Mouse (Mus musculus): ENCODE results near the gene Sgpp2. TPM values are rescaled to one million over a fixed set of nuclear protein-coding genes. Genes with fewer than 3 reads are reported as not detected.

The Sgpp2 gene
- polyA plus RNA-seq, 1 experiment: 0.02 TPM

DNA sequence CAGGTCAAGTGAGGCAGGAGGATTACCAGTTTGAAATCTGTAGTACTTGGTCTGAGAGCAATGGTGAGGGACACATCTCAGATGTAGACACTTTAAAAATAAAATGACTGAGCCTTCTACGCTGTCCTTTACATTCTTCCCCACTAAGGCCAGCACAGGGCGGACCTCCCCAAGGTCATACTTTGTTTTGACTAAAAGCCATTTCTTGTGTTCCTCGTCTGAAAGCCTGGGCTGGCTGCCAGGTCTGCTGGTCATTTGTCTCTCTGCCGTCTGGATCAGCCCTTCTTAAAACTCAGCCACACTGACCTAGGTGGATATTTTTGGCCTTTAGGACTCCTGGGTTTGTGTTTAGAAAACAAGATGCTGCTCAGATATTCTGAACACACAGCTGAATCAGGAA is 45.0 kb downstream of the Sgpp2 start:
- Histone ChIP-seq H3K36me3 (ENCODE audit: control insufficient read depth, insufficient read depth, low read length) (no peaks in the 10 kb centered on the region), H3K4me3 (ENCODE audit: extremely low read depth, insufficient read depth, insufficient read length) (no peak overlapping the region), H3K27me3 (ENCODE audit: control insufficient read depth, insufficient read depth, low read length) (no peaks in the 10 kb centered on the region), H3K27ac (ENCODE audit: insufficient read depth, low read length) (no peak overlapping the region), H3K4me1 (ENCODE audit: control insufficient read depth, insufficient read depth, insufficient read length) (no peaks in the 10 kb centered on the region)
- DNase-seq (ENCODE audit: low read depth in 1 of 2, low spot score in 2 of 2): no peak
- 59% methylated on average over 4 of the region's 4 CpGs for WGBS
- TF ChIP-seq POLR2A (IDR thresholded peaks at IDR 0.05; ENCODE audit: low read depth, low read length) (no peak), CTCF (IDR thresholded peaks at IDR 0.05; ENCODE audit: extremely low read depth, insufficient read depth, insufficient read length, insufficient replicate concordance) (no peak)

GRCm38 (mm10) chr1:78357415-78357814 is 47.3 kb downstream of the Sgpp2 start:
- Histone ChIP-seq H3K27ac (ENCODE audit: insufficient read depth, low read length) (no peak overlapping the region), H3K4me1 (ENCODE audit: control insufficient read depth, insufficient read depth, insufficient read length) (no peaks in the 10 kb centered on the region), H3K4me3 (ENCODE audit: extremely low read depth, insufficient read depth, insufficient read length) (no peak overlapping the region), H3K27me3 (ENCODE audit: control insufficient read depth, insufficient read depth, low read length) (no peaks in the 10 kb centered on the region), H3K36me3 (ENCODE audit: control insufficient read depth, insufficient read depth, low read length) (no peaks in the 10 kb centered on the region)
- no peak for DNase-seq (ENCODE audit: low read depth in 1 of 2, low spot score in 2 of 2)
- 83% methylated on average over 4 of the region's 4 CpGs for WGBS
- TF ChIP-seq POLR2A (IDR thresholded peaks at IDR 0.05; ENCODE audit: low read depth, low read length) (no peak), CTCF (IDR thresholded peaks at IDR 0.05; ENCODE audit: extremely low read depth, insufficient read depth, insufficient read length, insufficient replicate concordance) (no peak)

DNA sequence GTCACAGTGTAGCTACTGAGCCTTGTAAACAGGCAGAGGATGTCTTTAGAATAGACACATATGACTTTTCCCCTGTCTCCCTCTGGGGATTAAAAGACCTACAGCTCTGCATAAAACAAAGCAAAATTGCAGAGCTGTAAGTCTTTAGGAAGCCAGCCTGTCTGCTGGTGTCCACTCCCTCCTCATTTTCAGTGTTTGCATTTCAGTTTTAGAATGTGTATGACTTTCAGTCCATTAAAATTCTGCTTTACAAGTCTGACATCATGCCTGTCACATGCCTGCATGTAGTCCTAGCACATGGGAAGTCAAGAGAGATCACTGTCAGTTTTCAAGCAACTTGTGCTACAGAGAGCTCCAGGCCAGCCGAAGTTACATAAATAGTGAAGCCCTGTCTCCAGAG is 47.7 kb downstream of the Sgpp2 start:
- Histone ChIP-seq H3K27ac (ENCODE audit: insufficient read depth, low read length) (no peak overlapping the region), H3K4me1 (ENCODE audit: control insufficient read depth, insufficient read depth, insufficient read length) (no peaks in the 10 kb centered on the region), H3K36me3 (ENCODE audit: control insufficient read depth, insufficient read depth, low read length) (no peaks in the 10 kb centered on the region), H3K27me3 (ENCODE audit: control insufficient read depth, insufficient read depth, low read length) (no peaks in the 10 kb centered on the region), H3K4me3 (ENCODE audit: extremely low read depth, insufficient read depth, insufficient read length) (no peak overlapping the region)
- TF ChIP-seq POLR2A (IDR thresholded peaks at IDR 0.05; ENCODE audit: low read depth, low read length) (no peak), CTCF (IDR thresholded peaks at IDR 0.05; ENCODE audit: extremely low read depth, insufficient read depth, insufficient read length, insufficient replicate concordance) (no peak)
- no peak for DNase-seq (ENCODE audit: low read depth in 1 of 2, low spot score in 2 of 2)
- 88% methylated on average over 1 of the region's 1 CpGs for WGBS

- no peak for DNase-seq (ENCODE audit: low read depth in 1 of 2, low spot score in 2 of 2)
- H3K27ac ChIP-seq (ENCODE audit: insufficient read depth, low read length): no peak overlapping the region
- no peaks in the 10 kb centered on the region for H3K36me3 ChIP-seq (ENCODE audit: control insufficient read depth, insufficient read depth, low read length)
- H3K4me3 ChIP-seq (ENCODE audit: extremely low read depth, insufficient read depth, insufficient read length): no peak overlapping the region
- no peaks in the 10 kb centered on the region for H3K4me1 ChIP-seq (ENCODE audit: control insufficient read depth, insufficient read depth, insufficient read length)
- no peaks in the 10 kb centered on the region for H3K27me3 ChIP-seq (ENCODE audit: control insufficient read depth, insufficient read depth, low read length)
- 85% methylated on average over 13 of the region's 13 CpGs for WGBS
- TF ChIP-seq CTCF (IDR thresholded peaks at IDR 0.05; ENCODE audit: extremely low read depth, insufficient read depth, insufficient read length, insufficient replicate concordance): no peak
- no peak for TF ChIP-seq POLR2A (IDR thresholded peaks at IDR 0.05; ENCODE audit: low read depth, low read length)
These were observed 54.1 kb downstream of the Sgpp2 start for GRCm38 (mm10) chr1:78363965-78364889.

DNA sequence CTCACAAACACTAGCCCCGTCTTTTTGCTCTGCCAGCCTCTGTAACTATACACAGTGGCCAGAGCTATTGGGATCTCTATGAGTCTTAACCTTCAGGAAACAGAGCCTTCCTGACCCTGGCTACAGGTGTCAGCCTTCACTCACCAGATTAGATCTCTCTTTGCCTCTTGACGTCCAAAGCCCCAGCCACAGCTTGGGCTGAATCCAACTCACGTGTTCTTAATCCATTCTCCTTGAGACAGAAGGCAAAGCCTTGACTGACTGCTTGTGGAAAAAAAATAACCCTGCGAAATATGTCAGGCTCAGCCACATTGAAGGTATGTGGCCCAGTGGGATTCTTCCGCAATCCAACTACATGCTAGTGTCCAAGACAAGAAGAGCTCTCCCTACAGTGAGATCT is 57.7 kb downstream of the Sgpp2 start:
- Histone ChIP-seq H3K36me3 (ENCODE audit: control insufficient read depth, insufficient read depth, low read length) (no peaks in the 10 kb centered on the region), H3K27me3 (ENCODE audit: control insufficient read depth, insufficient read depth, low read length) (no peaks in the 10 kb centered on the region), H3K4me1 (ENCODE audit: control insufficient read depth, insufficient read depth, insufficient read length) (no peaks in the 10 kb centered on the region), H3K4me3 (ENCODE audit: extremely low read depth, insufficient read depth, insufficient read length) (no peak overlapping the region), H3K27ac (ENCODE audit: insufficient read depth, low read length) (no peak overlapping the region)
- TF ChIP-seq CTCF (IDR thresholded peaks at IDR 0.05; ENCODE audit: extremely low read depth, insufficient read depth, insufficient read length, insufficient replicate concordance) (no peak), POLR2A (IDR thresholded peaks at IDR 0.05; ENCODE audit: low read depth, low read length) (no peak)
- no peak for DNase-seq (ENCODE audit: low read depth in 1 of 2, low spot score in 2 of 2)
- WGBS: 60% methylated on average over 5 of the region's 5 CpGs

DNA sequence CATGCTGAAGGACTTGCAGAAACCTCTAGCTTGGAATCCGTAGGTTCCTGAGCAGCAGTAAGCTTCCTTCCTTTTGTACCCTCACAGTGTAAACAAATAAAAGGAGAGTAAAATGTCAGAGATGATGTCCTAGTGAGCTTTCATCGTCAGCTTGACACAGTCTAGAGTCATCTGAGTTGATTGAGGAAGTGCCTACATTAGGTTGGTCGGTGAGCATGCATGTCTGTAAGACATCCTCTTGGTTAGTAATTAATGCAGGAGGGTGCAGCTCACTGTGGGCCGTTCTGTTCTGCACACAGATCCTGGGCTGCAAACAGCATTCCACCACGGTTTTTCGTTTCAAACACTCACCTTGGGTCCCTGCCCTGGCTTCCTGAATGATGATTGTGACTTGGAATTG is 60.0 kb downstream of the Sgpp2 start:
- WGBS: 38% methylated on average over 6 of the region's 6 CpGs
- Histone ChIP-seq H3K27me3 (ENCODE audit: control insufficient read depth, insufficient read depth, low read length) (no peaks in the 10 kb centered on the region), H3K4me3 (ENCODE audit: extremely low read depth, insufficient read depth, insufficient read length) (no peak overlapping the region), H3K4me1 (ENCODE audit: control insufficient read depth, insufficient read depth, insufficient read length) (no peaks in the 10 kb centered on the region), H3K27ac (ENCODE audit: insufficient read depth, low read length) (no peak overlapping the region), H3K36me3 (ENCODE audit: control insufficient read depth, insufficient read depth, low read length) (no peaks in the 10 kb centered on the region)
- no peak for TF ChIP-seq POLR2A (IDR thresholded peaks at IDR 0.05; ENCODE audit: low read depth, low read length)
- TF ChIP-seq CTCF (IDR thresholded peaks at IDR 0.05; ENCODE audit: extremely low read depth, insufficient read depth, insufficient read length, insufficient replicate concordance): no peak
- no peak for DNase-seq (ENCODE audit: low read depth in 1 of 2, low spot score in 2 of 2)
